Mouse (Mus musculus) bone marrow macrophage, adult 2 months (primary cell): Measurements from ENCODE around the gene Slc24a5. TPM values are rescaled to one million over a fixed set of nuclear protein-coding genes. Genes with fewer than 3 reads are reported as not detected.

Experiments used
- H3K27ac ChIP-seq: 2 replicates; pipeline ENCODE4 v1.5.1; 2012; ENCODE audit warnings: low read depth, low read length; ENCODE audit not compliant: insufficient read depth
- H3K4me1 ChIP-seq: 2 replicates; pipeline ENCODE4 v1.6.1; 2012; ENCODE audit warnings: low read length; ENCODE audit not compliant: control insufficient read depth, insufficient read depth
- H3K4me3 ChIP-seq: 2 replicates; pipeline ENCODE4 v1.5.1; 2012; ENCODE audit warnings: mild to moderate bottlenecking, low read length, moderate library complexity; ENCODE audit not compliant: insufficient read depth
- CTCF ChIP-seq: IDR thresholded peaks from 2 replicates; pipeline ENCODE4 v1.5.1; 2012; ENCODE audit warnings: low read depth, mild to moderate bottlenecking, low read length, moderate library complexity
- POLR2A ChIP-seq: IDR thresholded peaks from 2 replicates; pipeline ENCODE4 v1.6.1; 2012; ENCODE audit warnings: mild to moderate bottlenecking, low read depth, low read length, borderline replicate concordance
- polyA plus RNA-seq: library from polyadenylated mRNA; stranded (reverse); fragments of >200 nt; gene quantifications from 2 replicates; pipeline ENCODE4 v1.2.4, GENCODE M21; 2012; ENCODE audit not compliant: missing spikeins, insufficient read depth, insufficient read length

Slc24a5 gene
- polyA plus RNA-seq, 1 experiment = 2.3 TPM

GRCm38 (mm10) chr2:125119381-125120110 lies 51.6 kb downstream of the Slc24a5 start:
- TF ChIP-seq CTCF (no peak), POLR2A (no peak)
- no peak overlapping the region for H3K27ac ChIP-seq
- no peak overlapping the region for H3K4me3 ChIP-seq
- peaks cover 15% of the 10 kb centered on the region for H3K4me1 ChIP-seq

- Histone ChIP-seq H3K4me1 (peaks cover 15% of the 10 kb centered on the region), H3K27ac (peak overlapping the region; percentile 76)
- TF ChIP-seq POLR2A (no peak), CTCF (no peak)
These were observed 54.3 kb downstream of the Slc24a5 start for GRCm38 (mm10) chr2:125122288-125122623.

GRCm38 (mm10) chr2:125122624-125123476 lies 54.9 kb downstream of the Slc24a5 start:
- peaks cover 15% of the 10 kb centered on the region for H3K4me1 ChIP-seq
- peak overlapping the region; percentile 78 for H3K4me3 ChIP-seq
- H3K27ac ChIP-seq = peak overlapping the region; percentile 76
- TF ChIP-seq POLR2A (no peak), CTCF (no peak)

More at GRCm38 (mm10) chr2:125122288-125122623, 54.3 kb downstream of the Slc24a5 start:
- H3K4me3 ChIP-seq = peak overlapping the region; percentile 78

- H3K4me3 ChIP-seq = peak within 1 kb of the TSS; percentile 78
- peaks cover 13% of the 10 kb centered on the region for H3K4me1 ChIP-seq
- no peak for TF ChIP-seq CTCF
- TF ChIP-seq POLR2A = no peak
- H3K27ac ChIP-seq = peak within 1 kb of the TSS; percentile 76
These were observed 55.5 kb downstream of the Slc24a5 start, which contains the start of gene Myef2 for GRCm38 (mm10) chr2:125123477-125123852. Gene Myef2, minus strand, starts transcription at chr2:125123661.

- Histone ChIP-seq H3K27ac (no peak overlapping the region), H3K4me1 (peaks cover 9% of the 10 kb centered on the region)
- no peak for TF ChIP-seq CTCF
- no peak for TF ChIP-seq POLR2A
These were observed 57.9 kb downstream of the Slc24a5 start for GRCm38 (mm10) chr2:125125824-125126223.

GRCm38 (mm10) chr2:125126792-125127191 lies 58.9 kb downstream of the Slc24a5 start:
- no peak overlapping the region for H3K27ac ChIP-seq
- TF ChIP-seq CTCF = no peak
- TF ChIP-seq POLR2A = no peak
- peaks cover 3% of the 10 kb centered on the region for H3K4me1 ChIP-seq
- no peak overlapping the region for H3K4me3 ChIP-seq

More at GRCm38 (mm10) chr2:125125824-125126223, 57.9 kb downstream of the Slc24a5 start:
- H3K4me3 ChIP-seq = no peak overlapping the region

- Histone ChIP-seq H3K4me1 (no peaks in the 10 kb centered on the region; the same call in 1 of the 2 replicates), H3K27ac (no peak overlapping the region), H3K4me3 (no peak overlapping the region)
- TF ChIP-seq POLR2A (no peak), CTCF (no peak)
These were observed 66.2 kb downstream of the Slc24a5 start for GRCm38 (mm10) chr2:125134113-125134512.

GRCm38 (mm10) chr2:125135903-125136811 lies 68.2 kb downstream of the Slc24a5 start, which contains the start of gene Ctxn2:
Gene Ctxn2, plus strand, starts transcription at chr2:125136692.
- TF ChIP-seq CTCF (no peak), POLR2A (no peak)
- peak within 1 kb of the TSS; percentile 35 for H3K4me3 ChIP-seq
- H3K27ac ChIP-seq = no peak within 1 kb of the TSS

GRCm38 (mm10) chr2:125136846-125137245 lies 68.9 kb downstream of the Slc24a5 start:
- Histone ChIP-seq H3K4me1 (no peaks in the 10 kb centered on the region; the same call in 1 of the 2 replicates), H3K27ac (no peak overlapping the region), H3K4me3 (no peak overlapping the region)
- TF ChIP-seq CTCF (no peak), POLR2A (no peak)

More at GRCm38 (mm10) chr2:125135903-125136811, 68.2 kb downstream of the Slc24a5 start, which contains the start of gene Ctxn2:
- H3K4me1 ChIP-seq = no peaks in the 10 kb centered on the region; the same call in 1 of the 2 replicates

Other genes with a start within 250 kb of the Slc24a5 start
- gene Myef2, start 55.5 kb downstream of the Slc24a5 start, polyA plus RNA-seq = 31.4 and 33.4 TPM in 2 replicates
- not detected in 2 replicates for gene Ctxn2, start 68.6 kb downstream of the Slc24a5 start, polyA plus RNA-seq
- gene Slc12a1, start 84.4 kb downstream of the Slc24a5 start, polyA plus RNA-seq = not detected in 2 replicates
- 17.7 and 19.4 TPM in 2 replicates for gene Dut, start 179.1 kb downstream of the Slc24a5 start, polyA plus RNA-seq